ENCODE assay signal across 9 mouse cellular contexts in genomic region chr10:78043406-78043836, GRCm38 (mm10). TPM values are rescaled to one million over a fixed set of nuclear protein-coding genes. Genes with fewer than 3 reads are reported as not detected.
DNase-seq lines count a peak whose midpoint lies in the region; ATAC-seq lines count a peak whose summit lies in the region.
"Had no signal": no experiment of that assay in that cellular context is flagged by ENCODE, and none has a peak within 500 bp of the region (broad histone marks: within the 10 kb centered on the region; RNA-seq: fewer than 3 reads in every experiment).

Aire (minus strand) TSS chr10:78043610.

- H3K27ac ChIP-seq in forebrain, embryonic 15.5 days (replicated peaks) = no peak within 1 kb of the TSS
- no peak within 1 kb of the TSS for H3K27ac ChIP-seq in hindbrain, embryonic 11.5 days (ENCODE audit: low read depth, low read length)
- H3K27ac ChIP-seq: macrophage had no signal

- peak; percentile 61 for DNase-seq in Muller cell, postnatal 12 days (ENCODE audit: inconsistent ontology term)
- peak; percentile 33 for DNase-seq in cerebellum, adult 11-12 months
- peak; percentile 84 for DNase-seq in hindbrain, embryonic 11.5 days (ENCODE audit: low spot score)
- peak; percentile 64 to 72 for DNase-seq in layer of hippocampus, postnatal 10 days (ENCODE audit: low spot score in 2 of 2)
- peak; percentile 70 for DNase-seq in lung, postnatal 25 days (ENCODE audit: low spot score)
- peak; percentile 50 to 58 for DNase-seq in right cerebral cortex, adult 2 months (ENCODE audit: low spot score in 2 of 2)
- DNase-seq in urinary bladder, postnatal 36 days (ENCODE audit: low spot score in 2 of 2) = peak; percentile 33 to 64

- peaks cover 8% of the 10 kb centered on the region; the same call in 1 of the 2 replicates for H3K4me1 ChIP-seq in forebrain, embryonic 15.5 days
- no peaks in the 10 kb centered on the region for H3K4me1 ChIP-seq in hindbrain, embryonic 11.5 days (replicated peaks; ENCODE audit: control insufficient read depth, insufficient read depth, low read length)

- H3K4me2 ChIP-seq in forebrain, embryonic 15.5 days (replicated peaks) = peak within 1 kb of the TSS; percentile 47
- peak within 1 kb of the TSS; percentile 33 for H3K4me2 ChIP-seq in hindbrain, embryonic 11.5 days (replicated peaks; ENCODE audit: low read depth, low read length)

- peak within 1 kb of the TSS; percentile 24 for H3K4me3 ChIP-seq in forebrain, embryonic 15.5 days
- no peak within 1 kb of the TSS for H3K4me3 ChIP-seq in hindbrain, embryonic 11.5 days (ENCODE audit: low read depth, low read length)

- WGBS in forebrain, embryonic 15.5 days = under 1% methylated on average over 27 of the region's 27 CpGs
- 3% methylated on average over 27 of the region's 27 CpGs for WGBS in hindbrain, embryonic 11.5 days

- no peak within 1 kb of the TSS for H3K9ac ChIP-seq in forebrain, embryonic 15.5 days (replicated peaks)
- H3K9ac ChIP-seq in hindbrain, embryonic 11.5 days (ENCODE audit: low read depth, low read length) = no peak within 1 kb of the TSS

- no peaks in the 10 kb centered on the region for H3K36me3 ChIP-seq in forebrain, embryonic 15.5 days
- no peaks in the 10 kb centered on the region for H3K36me3 ChIP-seq in hindbrain, embryonic 11.5 days (ENCODE audit: control insufficient read depth, insufficient read depth, low read length)

- no peaks in the 10 kb centered on the region for H3K9me3 ChIP-seq in forebrain, embryonic 15.5 days
- H3K9me3 ChIP-seq in hindbrain, embryonic 11.5 days (ENCODE audit: control insufficient read depth, low read length) = no peaks in the 10 kb centered on the region

- ATAC-seq in forebrain, embryonic 15.5 days (replicated peaks) = peak; percentile 72
- ATAC-seq in hindbrain, embryonic 11.5 days (ENCODE audit: low FRiP score) = peak; percentile 73

- H3K27me3 ChIP-seq in forebrain, embryonic 15.5 days = no peaks in the 10 kb centered on the region
- H3K27me3 ChIP-seq in hindbrain, embryonic 11.5 days (ENCODE audit: control insufficient read depth, insufficient read depth, low read length) = no peaks in the 10 kb centered on the region

RNA-seq across cellular contexts. Expression of gene Aire, which starts in this region (rescaled TPM):
- polyA plus RNA-seq in forebrain, embryonic 15.5 days (2015; fragmentation: Nextera tagmentation; extraction: Ambion mirVana) = 0.23 TPM in 1 of 2 replicates, not detected in the other
- 0.11 and 0.28 TPM in 2 replicates for polyA plus RNA-seq in hindbrain, embryonic 11.5 days (2014; fragmentation: Nextera tagmentation; extraction: Ambion mirVana)
- under 1 TPM; 0.36 to 0.50 TPM for total RNA-seq in layer of hippocampus, postnatal 10 days (2021)
- polyA plus RNA-seq: macrophage had no signal

Comparison
In these comparisons a context has a peak if more than half of its experiments do, and no peak if none do; other contexts are left out.
1. Peak in ATAC-seq, H3K4me3 ChIP-seq and H3K4me2 ChIP-seq in forebrain, embryonic 15.5 days; RNA of the gene not detected or under 1 TPM.
2. Peak in DNase-seq, ATAC-seq and H3K4me2 ChIP-seq in hindbrain, embryonic 11.5 days; RNA of the gene not detected or under 1 TPM.
3. Peak in DNase-seq in layer of hippocampus, postnatal 10 days; RNA of the gene not detected or under 1 TPM.
4. DNase-seq: peak in every context shown above with its lines; median percentile 84 in hindbrain, embryonic 11.5 days; 70 in lung, postnatal 25 days; 68 in layer of hippocampus, postnatal 10 days; 61 in Muller cell, postnatal 12 days; 54 in right cerebral cortex, adult 2 months; 48 in urinary bladder, postnatal 36 days; 33 in cerebellum, adult 11-12 months.